Mouse (Mus musculus) megakaryocyte, embryonic 14.5 days (primary cell): ENCODE measurements at regions not wholly inside any gene's neighbourhood (a gene's known extent, or its start where the extent isn't known, plus 50 kb on each side); places are given as distances from the start of the nearest gene placed in this dataset.

Source experiments
- H3K27me3 ChIP-seq: replicated peaks from 2 replicates; pipeline ENCODE3; 2012; ENCODE audit warnings: inconsistent platforms
- H3K36me3 ChIP-seq: replicated peaks from 2 replicates; pipeline ENCODE3; 2012; ENCODE audit warnings: low read length, inconsistent platforms, mixed read lengths
- H3K4me1 ChIP-seq: 2 replicates; pipeline ENCODE4 v1.6.1; 2012; ENCODE audit warnings: inconsistent platforms
- H3K4me3 ChIP-seq: replicated peaks from 2 replicates; pipeline ENCODE3; 2012; ENCODE audit warnings: moderate library complexity, mild to moderate bottlenecking, inconsistent platforms
- H3K9me3 ChIP-seq: 2 replicates; pipeline ENCODE4 v1.6.1; 2012; ENCODE audit warnings: inconsistent platforms
- FLI1 ChIP-seq: IDR thresholded peaks from 2 replicates; pipeline ENCODE4 v1.6.1; 2012; ENCODE audit warnings: low read length, inconsistent platforms, mixed read lengths
- GATA1 ChIP-seq: IDR thresholded peaks from 3 replicates; pipeline ENCODE4 v1.6.1; 2012; ENCODE audit warnings: mixed read lengths, low read length, inconsistent platforms, borderline replicate concordance

- H3K36me3 ChIP-seq, result no peaks in the 10 kb centered on the region
Observed at GRCm38 (mm10) chr7:119252742-119253141, 68.3 kb upstream of the Gpr139 start.

DNA sequence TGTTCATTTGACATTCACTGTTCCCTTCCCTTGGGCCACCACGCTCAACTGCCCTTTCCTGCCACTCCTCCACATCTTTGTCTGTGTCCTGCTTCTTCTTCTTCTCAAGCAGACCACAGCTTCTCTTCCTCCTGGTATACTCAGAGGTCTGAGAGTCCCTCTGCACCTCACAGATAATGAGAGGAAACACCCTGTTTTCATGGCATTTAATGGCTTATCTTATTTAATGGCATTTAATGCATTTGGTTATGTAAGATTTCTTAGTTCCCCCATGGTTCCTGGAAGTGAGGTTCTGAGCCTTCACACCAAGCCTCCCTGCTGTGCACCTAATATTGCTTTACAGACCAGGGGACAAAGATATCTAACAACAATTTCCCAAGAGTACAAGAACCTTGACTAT is 67.3 kb upstream of the Gpr139 start:
- Histone ChIP-seq H3K36me3 (no peaks in the 10 kb centered on the region), H3K9me3 (no peaks in the 10 kb centered on the region), H3K4me1 (no peaks in the 10 kb centered on the region), H3K4me3 (no peak overlapping the region), H3K27me3 (no peaks in the 10 kb centered on the region)
- TF ChIP-seq GATA1, result no peak
- TF ChIP-seq FLI1, result no peak

More at GRCm38 (mm10) chr7:119252742-119253141, 68.3 kb upstream of the Gpr139 start:
- Histone ChIP-seq H3K9me3 (no peaks in the 10 kb centered on the region), H3K4me1 (no peaks in the 10 kb centered on the region), H3K4me3 (no peak overlapping the region), H3K27me3 (no peaks in the 10 kb centered on the region)
- TF ChIP-seq FLI1 (no peak), GATA1 (no peak)

GRCm38 (mm10) chr7:119250381-119250780 is 66.0 kb upstream of the Gpr139 start:
- Histone ChIP-seq H3K27me3 (no peaks in the 10 kb centered on the region), H3K4me1 (no peaks in the 10 kb centered on the region), H3K4me3 (no peak overlapping the region), H3K36me3 (no peaks in the 10 kb centered on the region), H3K9me3 (no peaks in the 10 kb centered on the region)
- TF ChIP-seq FLI1 (no peak), GATA1 (no peak)

DNA sequence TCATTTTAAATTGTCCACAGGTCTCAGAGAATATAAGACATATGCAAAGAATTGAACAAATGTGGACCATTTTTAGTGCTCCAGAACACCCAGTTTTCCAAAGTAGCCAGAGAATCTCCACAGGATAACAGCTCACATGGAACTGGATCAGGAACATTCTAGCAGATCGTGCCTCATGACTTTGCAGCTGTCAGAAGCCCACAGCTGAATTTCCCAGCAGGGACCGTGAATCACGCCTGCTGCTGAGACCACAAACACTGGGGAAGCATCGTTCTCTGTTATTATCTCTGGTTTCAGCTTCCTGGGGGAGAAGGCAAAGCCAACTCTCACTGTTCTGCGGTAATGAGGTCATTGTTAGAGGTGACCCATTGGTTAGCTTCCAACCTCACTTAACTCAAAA is 60.4 kb upstream of the Gpr139 start:
- H3K36me3 ChIP-seq, result no peaks in the 10 kb centered on the region
- H3K4me1 ChIP-seq, result no peaks in the 10 kb centered on the region
- no peaks in the 10 kb centered on the region for H3K27me3 ChIP-seq
- TF ChIP-seq FLI1 (no peak), GATA1 (no peak)
- no peak overlapping the region for H3K4me3 ChIP-seq
- H3K9me3 ChIP-seq, result no peaks in the 10 kb centered on the region

- Histone ChIP-seq H3K4me3 (peak overlapping the region; percentile 31), H3K27me3 (no peaks in the 10 kb centered on the region), H3K36me3 (no peaks in the 10 kb centered on the region), H3K9me3 (0 out of 2 replicates have a peak, but pooled peaks cover 2% of the 10 kb centered on the region), H3K4me1 (no peaks in the 10 kb centered on the region)
- no peak for TF ChIP-seq GATA1
- no peak for TF ChIP-seq FLI1
Observed at GRCm38 (mm10) chr7:119236343-119236742, 51.9 kb upstream of the Gpr139 start.
